Mouse (Mus musculus): ENCODE measurements around the gene Gcgr. TPM values are rescaled to one million over a fixed set of nuclear protein-coding genes. Genes with fewer than 3 reads are reported as not detected.
A peak's percentile ranks its signal among the peaks of the same experiment; 100 is the strongest.

The Gcgr gene
- polyA plus RNA-seq, 1 experiment from 2014 or later: 3.5 TPM

GRCm38 (mm10) chr11:120549986-120550809 is 19.7 kb downstream of the Gcgr start:
- peak overlapping the region; percentile 98 for H3K27ac ChIP-seq (replicated peaks)
- DNase-seq (ENCODE audit: low spot score) (no peak), ATAC-seq (ENCODE audit: low FRiP score, low TSS enrichment) (no peak)
- H3K9me3 ChIP-seq (ENCODE audit: control insufficient read depth, low read length): no peaks in the 10 kb centered on the region
- H3K36me3 ChIP-seq (ENCODE audit: control insufficient read depth, insufficient read depth, low read length): no peaks in the 10 kb centered on the region
- TF ChIP-seq EP300 (optimal IDR thresholded peaks at IDR 0.05): no peak
- TF ChIP-seq CTCF (IDR thresholded peaks at IDR 0.05; ENCODE audit: low read depth): no peak
- peak overlapping the region; percentile 88 for H3K4me3 ChIP-seq (ENCODE audit: low read depth, low read length)
- H3K4me2 ChIP-seq (replicated peaks; ENCODE audit: low read depth): peak overlapping the region; percentile 72
- peak overlapping the region; percentile 95 for H3K9ac ChIP-seq (ENCODE audit: low read length)
- H3K4me1 ChIP-seq (replicated peaks; ENCODE audit: control insufficient read depth, insufficient read depth): peaks cover 5% of the 10 kb centered on the region; the same call in 1 of the 2 replicates
- H3K27me3 ChIP-seq (ENCODE audit: control insufficient read depth, insufficient read depth, low read length): no peaks in the 10 kb centered on the region
- 60% methylated on average over 11 of the region's 11 CpGs for WGBS

GRCm38 (mm10) chr11:120550810-120551440 is 20.4 kb downstream of the Gcgr start, which contains the start of gene Ppp1r27:
TSS of gene Ppp1r27 (minus strand) at chr11:120551132.
- H3K27me3 ChIP-seq (ENCODE audit: control insufficient read depth, insufficient read depth, low read length): no peaks in the 10 kb centered on the region
- H3K4me3 ChIP-seq (ENCODE audit: low read depth, low read length): peak within 1 kb of the TSS; percentile 88
- H3K9ac ChIP-seq (ENCODE audit: low read length): peak within 1 kb of the TSS; percentile 95
- no peaks in the 10 kb centered on the region for H3K36me3 ChIP-seq (ENCODE audit: control insufficient read depth, insufficient read depth, low read length)
- no peak for DNase-seq (ENCODE audit: low spot score)
- no peak for TF ChIP-seq CTCF (IDR thresholded peaks at IDR 0.05; ENCODE audit: low read depth)
- TF ChIP-seq EP300 (optimal IDR thresholded peaks at IDR 0.05): no peak
- 93% methylated on average over 28 of the region's 28 CpGs for WGBS
- peaks cover 5% of the 10 kb centered on the region; the same call in 1 of the 2 replicates for H3K4me1 ChIP-seq (replicated peaks; ENCODE audit: control insufficient read depth, insufficient read depth)
- H3K9me3 ChIP-seq (ENCODE audit: control insufficient read depth, low read length): no peaks in the 10 kb centered on the region
- H3K27ac ChIP-seq (replicated peaks): peak within 1 kb of the TSS; percentile 98; the same call in 1 of the 2 replicates
- no peak for ATAC-seq (ENCODE audit: low FRiP score, low TSS enrichment)
- H3K4me2 ChIP-seq (replicated peaks; ENCODE audit: low read depth): peak within 1 kb of the TSS; percentile 72

- ATAC-seq (ENCODE audit: low FRiP score, low TSS enrichment): no peak
- peaks cover 5% of the 10 kb centered on the region; the same call in 1 of the 2 replicates for H3K4me1 ChIP-seq (replicated peaks; ENCODE audit: control insufficient read depth, insufficient read depth)
- no peaks in the 10 kb centered on the region for H3K9me3 ChIP-seq (ENCODE audit: control insufficient read depth, low read length)
- TF ChIP-seq EP300 (optimal IDR thresholded peaks at IDR 0.05): no peak
- no peak for TF ChIP-seq CTCF (IDR thresholded peaks at IDR 0.05; ENCODE audit: low read depth)
- H3K27me3 ChIP-seq (ENCODE audit: control insufficient read depth, insufficient read depth, low read length): no peaks in the 10 kb centered on the region
- DNase-seq (ENCODE audit: low spot score): no peak
- H3K9ac ChIP-seq (ENCODE audit: low read length): no peak overlapping the region
- no peaks in the 10 kb centered on the region for H3K36me3 ChIP-seq (ENCODE audit: control insufficient read depth, insufficient read depth, low read length)
- WGBS: 65% methylated on average over 5 of the region's 5 CpGs
- no peak overlapping the region for H3K27ac ChIP-seq (replicated peaks)
- H3K4me2 ChIP-seq (replicated peaks; ENCODE audit: low read depth): no peak overlapping the region
- no peak overlapping the region for H3K4me3 ChIP-seq (ENCODE audit: low read depth, low read length)
Measured at GRCm38 (mm10) chr11:120552736-120553135, 22.2 kb downstream of the Gcgr start.

- DNase-seq (ENCODE audit: low spot score): no peak
- Histone ChIP-seq H3K27ac (replicated peaks) (no peak overlapping the region), H3K9me3 (ENCODE audit: control insufficient read depth, low read length) (no peaks in the 10 kb centered on the region), H3K4me3 (ENCODE audit: low read depth, low read length) (no peak overlapping the region), H3K4me2 (replicated peaks; ENCODE audit: low read depth) (no peak overlapping the region), H3K36me3 (ENCODE audit: control insufficient read depth, insufficient read depth, low read length) (peaks cover 7% of the 10 kb centered on the region; the same call in 1 of the 2 replicates), H3K9ac (ENCODE audit: low read length) (no peak overlapping the region), H3K27me3 (ENCODE audit: control insufficient read depth, insufficient read depth, low read length) (no peaks in the 10 kb centered on the region), H3K4me1 (replicated peaks; ENCODE audit: control insufficient read depth, insufficient read depth) (no peaks in the 10 kb centered on the region)
- no peak for ATAC-seq (ENCODE audit: low FRiP score, low TSS enrichment)
- 63% methylated on average over 7 of the region's 7 CpGs for WGBS
- TF ChIP-seq EP300 (optimal IDR thresholded peaks at IDR 0.05) (no peak), CTCF (IDR thresholded peaks at IDR 0.05; ENCODE audit: low read depth) (no peak)
Measured at GRCm38 (mm10) chr11:120554834-120555233, 24.3 kb downstream of the Gcgr start.

GRCm38 (mm10) chr11:120555260-120555659 is 24.8 kb downstream of the Gcgr start:
- H3K4me2 ChIP-seq (replicated peaks; ENCODE audit: low read depth): no peak overlapping the region
- H3K9me3 ChIP-seq (ENCODE audit: control insufficient read depth, low read length): no peaks in the 10 kb centered on the region
- no peaks in the 10 kb centered on the region for H3K4me1 ChIP-seq (replicated peaks; ENCODE audit: control insufficient read depth, insufficient read depth)
- no peak overlapping the region for H3K9ac ChIP-seq (ENCODE audit: low read length)
- H3K27ac ChIP-seq (replicated peaks): no peak overlapping the region
- 75% methylated on average over 2 of the region's 2 CpGs for WGBS
- ATAC-seq (ENCODE audit: low FRiP score, low TSS enrichment) (peak; percentile 48; the same call in 1 of the 2 replicates), DNase-seq (ENCODE audit: low spot score) (no peak)
- peaks cover 9% of the 10 kb centered on the region for H3K36me3 ChIP-seq (ENCODE audit: control insufficient read depth, insufficient read depth, low read length)
- no peak overlapping the region for H3K4me3 ChIP-seq (ENCODE audit: low read depth, low read length)
- no peaks in the 10 kb centered on the region for H3K27me3 ChIP-seq (ENCODE audit: control insufficient read depth, insufficient read depth, low read length)
- TF ChIP-seq EP300 (optimal IDR thresholded peaks at IDR 0.05) (no peak), CTCF (IDR thresholded peaks at IDR 0.05; ENCODE audit: low read depth) (no peak)
